Mouse (Mus musculus) heart, postnatal 0 days (tissue): ENCODE results near the gene Doc2g.

ENCODE experiments used
- CTCF ChIP-seq: IDR thresholded peaks from 2 replicates; pipeline ENCODE4 v1.5.1; 2016; ENCODE audit warnings: antibody characterized with exemption, control low read depth, low read depth
- EP300 ChIP-seq: IDR thresholded peaks from 2 replicates; pipeline ENCODE4 v1.6.1; 2016; ENCODE audit warnings: antibody characterized with exemption, low read depth

DNA sequence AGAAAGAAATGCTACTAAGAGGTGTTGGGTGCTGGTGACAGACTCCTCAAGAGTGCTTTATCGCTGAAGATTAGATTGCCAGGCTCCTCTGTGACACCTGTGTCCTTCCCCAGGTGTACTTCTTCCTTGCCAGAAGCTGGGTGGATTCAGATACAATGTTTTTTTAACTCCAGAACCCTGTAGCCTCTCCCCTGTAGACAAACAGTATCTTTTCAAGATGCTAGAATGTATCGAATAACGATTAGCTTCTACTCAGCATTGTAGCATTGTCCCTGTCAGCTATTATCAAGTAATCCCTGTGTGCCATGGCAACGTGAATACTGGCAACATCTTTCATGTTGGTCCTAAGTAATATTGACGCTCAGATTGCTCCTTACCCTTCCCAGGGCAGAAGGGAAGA, 30.6 kb downstream of the Doc2g start:
- TF ChIP-seq EP300 (no peak), CTCF (no peak)
